Mouse (Mus musculus): ENCODE measurements around the gene Gm10153. TPM values are rescaled to one million over a fixed set of nuclear protein-coding genes. Genes with fewer than 3 reads are reported as not detected.
"Not testable (repeated sequence)": the region's sequence is repeated elsewhere in the genome, so short reads cannot be mapped to it uniquely, and the experiment has no call there.

Gene Gm10153
- polyA plus RNA-seq, 1 experiment = not detected

DNA sequence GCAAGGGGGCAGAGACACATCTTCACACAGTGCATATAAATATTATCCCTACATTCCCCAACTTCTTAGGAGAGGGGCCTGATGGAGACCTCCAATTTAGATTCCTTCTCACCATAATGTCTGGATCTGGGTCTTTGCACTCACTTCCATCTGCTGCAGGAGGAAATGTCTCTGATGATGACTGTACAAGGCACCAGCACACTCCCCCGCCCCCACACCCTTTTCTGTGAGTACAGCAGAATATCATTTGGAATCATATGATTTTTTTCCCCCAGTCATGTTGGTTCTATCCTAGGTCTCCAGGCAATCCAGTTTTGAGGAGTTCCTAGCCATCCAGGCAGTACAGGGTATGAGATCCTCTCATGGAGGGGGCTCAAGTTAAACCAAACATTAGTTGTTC, 11.5 kb downstream of the Gm10153 start:
- no peaks in the 10 kb centered on the region; the same call in 1 of the 2 replicates for H3K9me3 ChIP-seq (replicated peaks; ENCODE audit: control insufficient read depth, insufficient read depth, low read length, poor library complexity, severe bottlenecking)
- no peaks in the 10 kb centered on the region for H3K4me1 ChIP-seq (ENCODE audit: control insufficient read depth, insufficient read depth, low read length)
- no peaks in the 10 kb centered on the region for H3K27me3 ChIP-seq (ENCODE audit: control insufficient read depth, insufficient read depth, low read length, poor library complexity, severe bottlenecking)
- no peaks in the 10 kb centered on the region for H3K36me3 ChIP-seq (ENCODE audit: control insufficient read depth, insufficient read depth, low read length, poor library complexity, severe bottlenecking)
- H3K9ac ChIP-seq (ENCODE audit: low read depth, poor library complexity, severe bottlenecking) = no peak overlapping the region
- H3K4me3 ChIP-seq (ENCODE audit: low read depth, low read length) = no peak overlapping the region
- no peak overlapping the region for H3K27ac ChIP-seq (ENCODE audit: insufficient read depth, low read length)
- TF ChIP-seq CTCF (IDR thresholded peaks at IDR 0.05; ENCODE audit: low read depth, low read length) (no peak), POLR2A (IDR thresholded peaks at IDR 0.05; ENCODE audit: insufficient read depth, low read length) (no peak), EP300 (IDR thresholded peaks at IDR 0.05; ENCODE audit: insufficient read depth, low read depth, low read length) (no peak)

DNA sequence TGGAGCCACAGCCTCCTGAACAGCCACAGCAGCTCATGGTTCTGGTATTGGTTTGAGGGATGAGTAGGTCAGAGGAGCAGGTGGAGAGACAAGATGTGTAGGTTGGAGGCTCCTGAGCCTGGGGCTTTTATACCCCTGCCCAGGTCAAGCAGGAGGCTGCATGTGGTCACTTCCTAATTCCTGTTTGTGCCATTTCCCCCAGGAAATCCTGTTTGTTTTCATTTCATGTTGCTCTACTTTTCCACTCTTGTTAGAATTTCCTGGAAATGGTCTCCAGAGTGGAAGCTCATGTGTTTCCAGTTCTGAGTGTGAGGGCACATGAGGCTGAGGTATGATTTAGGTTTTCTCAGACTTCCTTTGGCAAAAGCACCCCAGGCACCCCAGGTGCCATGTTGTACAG, 14.3 kb downstream of the Gm10153 start, which contains the start of gene Krtap5-2:
Krtap5-2 (minus strand) TSS at position 101 of the 400 bp plus-strand sequence.
- H3K9ac ChIP-seq (ENCODE audit: low read depth, poor library complexity, severe bottlenecking); H3K36me3 ChIP-seq (ENCODE audit: control insufficient read depth, insufficient read depth, low read length, poor library complexity, severe bottlenecking); H3K4me1 ChIP-seq (ENCODE audit: control insufficient read depth, insufficient read depth, low read length); H3K4me3 ChIP-seq (ENCODE audit: low read depth, low read length); H3K27ac ChIP-seq (ENCODE audit: insufficient read depth, low read length); H3K27me3 ChIP-seq (ENCODE audit: control insufficient read depth, insufficient read depth, low read length, poor library complexity, severe bottlenecking); H3K9me3 ChIP-seq (replicated peaks; ENCODE audit: control insufficient read depth, insufficient read depth, low read length, poor library complexity, severe bottlenecking): not testable (repeated sequence)

DNA sequence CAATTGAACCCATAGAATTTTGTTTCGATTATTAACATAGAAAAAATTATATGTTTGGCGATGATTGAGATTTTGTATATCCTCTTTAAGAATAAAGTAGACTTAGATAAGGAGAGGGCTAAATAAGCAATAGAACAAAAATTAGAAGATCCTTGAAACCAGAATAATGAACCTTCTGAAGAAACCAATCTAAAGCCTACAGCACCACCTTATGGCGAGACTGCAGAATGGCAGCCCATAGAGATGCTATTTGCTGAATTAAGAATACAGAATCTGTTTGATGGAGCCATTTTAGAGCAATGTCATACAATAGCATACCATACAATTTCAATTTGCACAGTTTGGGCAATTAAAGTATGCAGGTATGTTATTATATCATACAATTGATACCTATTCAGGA, 20.4 kb downstream of the Gm10153 start:
- Histone ChIP-seq H3K4me1 (ENCODE audit: control insufficient read depth, insufficient read depth, low read length) (no peaks in the 10 kb centered on the region), H3K9me3 (replicated peaks; ENCODE audit: control insufficient read depth, insufficient read depth, low read length, poor library complexity, severe bottlenecking) (no peaks in the 10 kb centered on the region), H3K36me3 (ENCODE audit: control insufficient read depth, insufficient read depth, low read length, poor library complexity, severe bottlenecking) (no peaks in the 10 kb centered on the region), H3K27ac (ENCODE audit: insufficient read depth, low read length) (no peak overlapping the region), H3K27me3 (ENCODE audit: control insufficient read depth, insufficient read depth, low read length, poor library complexity, severe bottlenecking) (no peaks in the 10 kb centered on the region), H3K4me3 (ENCODE audit: low read depth, low read length) (no peak overlapping the region), H3K9ac (ENCODE audit: low read depth, poor library complexity, severe bottlenecking) (no peak overlapping the region)
- no peak for TF ChIP-seq POLR2A (IDR thresholded peaks at IDR 0.05; ENCODE audit: insufficient read depth, low read length)
- TF ChIP-seq EP300 (IDR thresholded peaks at IDR 0.05; ENCODE audit: insufficient read depth, low read depth, low read length) = no peak
- no peak for TF ChIP-seq CTCF (IDR thresholded peaks at IDR 0.05; ENCODE audit: low read depth, low read length)

DNA sequence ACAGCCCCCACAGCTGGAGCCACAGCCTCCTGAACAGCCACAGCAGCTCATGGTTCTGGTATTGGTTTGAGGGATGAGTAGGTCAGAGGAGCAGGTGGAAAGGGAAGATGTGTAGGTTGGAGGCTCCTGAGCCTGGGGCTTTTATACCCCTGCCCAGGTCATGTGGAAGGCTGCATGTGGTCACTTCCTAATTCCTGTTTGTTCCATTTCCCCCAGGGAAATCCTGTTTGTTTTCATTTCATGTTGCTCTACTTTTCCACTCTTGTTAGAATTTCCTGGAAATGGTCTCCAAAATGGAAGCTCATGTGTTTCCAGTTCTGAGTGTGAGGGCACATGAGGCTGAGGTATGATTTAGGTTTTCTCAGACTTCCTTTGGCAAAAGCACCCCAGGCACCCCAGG, 24.6 kb downstream of the Gm10153 start, which contains the start of gene Gm4553:
Gm4553 (minus strand) TSS at position 101 of the 400 bp plus-strand sequence.
- H3K27me3 ChIP-seq (ENCODE audit: control insufficient read depth, insufficient read depth, low read length, poor library complexity, severe bottlenecking); H3K4me1 ChIP-seq (ENCODE audit: control insufficient read depth, insufficient read depth, low read length); H3K27ac ChIP-seq (ENCODE audit: insufficient read depth, low read length); H3K9ac ChIP-seq (ENCODE audit: low read depth, poor library complexity, severe bottlenecking); H3K36me3 ChIP-seq (ENCODE audit: control insufficient read depth, insufficient read depth, low read length, poor library complexity, severe bottlenecking); H3K9me3 ChIP-seq (replicated peaks; ENCODE audit: control insufficient read depth, insufficient read depth, low read length, poor library complexity, severe bottlenecking); H3K4me3 ChIP-seq (ENCODE audit: low read depth, low read length): not testable (repeated sequence)

DNA sequence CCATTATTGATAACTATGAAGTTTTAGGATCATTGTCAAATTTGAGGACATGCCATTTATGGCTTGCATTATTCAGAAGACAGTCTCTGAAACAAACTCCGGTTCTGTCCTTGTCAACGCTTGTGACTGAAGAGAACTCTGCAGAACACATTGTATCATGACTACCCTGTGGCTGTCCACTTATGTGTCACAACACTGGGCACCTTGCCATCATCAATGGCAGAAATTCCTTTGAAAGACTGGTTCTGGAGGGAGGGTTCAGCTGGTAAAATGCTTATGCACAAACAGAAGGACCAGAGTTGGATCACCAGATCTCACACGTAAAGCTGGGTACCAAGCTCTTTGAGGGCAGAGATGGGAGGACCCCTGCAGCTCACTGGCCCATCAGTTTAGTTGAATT, 30.8 kb downstream of the Gm10153 start:
- Histone ChIP-seq H3K27ac (ENCODE audit: insufficient read depth, low read length) (no peak overlapping the region), H3K9ac (ENCODE audit: low read depth, poor library complexity, severe bottlenecking) (no peak overlapping the region)

DNA sequence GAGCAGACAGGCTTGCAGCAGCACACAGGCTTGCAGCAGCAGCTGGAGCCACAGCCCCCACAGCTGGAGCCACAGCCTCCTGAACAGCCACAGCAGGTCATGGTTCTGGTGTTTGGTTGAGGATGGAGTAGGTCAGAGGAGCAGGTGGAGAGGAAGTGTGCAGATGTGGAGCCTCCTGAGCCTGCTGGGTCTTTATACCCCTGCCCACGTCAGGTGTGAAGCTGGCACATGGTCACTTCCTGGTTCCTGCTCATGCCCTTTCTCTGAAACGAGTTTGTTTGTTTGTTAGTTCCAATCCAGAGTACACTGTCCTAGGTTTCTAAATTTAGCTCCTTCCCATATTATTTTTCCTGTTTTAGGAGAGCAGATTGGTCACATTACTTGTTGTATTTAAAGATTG, 33.2 kb downstream of the Gm10153 start, which contains the start of gene Gm29735:
Gm29735 (minus strand) TSS at position 101 of the 400 bp plus-strand sequence.
- not testable (repeated sequence) for H3K9me3 ChIP-seq (replicated peaks; ENCODE audit: control insufficient read depth, insufficient read depth, low read length, poor library complexity, severe bottlenecking); H3K4me1 ChIP-seq (ENCODE audit: control insufficient read depth, insufficient read depth, low read length); H3K9ac ChIP-seq (ENCODE audit: low read depth, poor library complexity, severe bottlenecking); H3K4me3 ChIP-seq (ENCODE audit: low read depth, low read length); H3K36me3 ChIP-seq (ENCODE audit: control insufficient read depth, insufficient read depth, low read length, poor library complexity, severe bottlenecking); H3K27ac ChIP-seq (ENCODE audit: insufficient read depth, low read length); H3K27me3 ChIP-seq (ENCODE audit: control insufficient read depth, insufficient read depth, low read length, poor library complexity, severe bottlenecking)

More for the DNA sequence above, 30.8 kb downstream of the Gm10153 start:
- Histone ChIP-seq H3K27me3 (ENCODE audit: control insufficient read depth, insufficient read depth, low read length, poor library complexity, severe bottlenecking) (no peaks in the 10 kb centered on the region), H3K36me3 (ENCODE audit: control insufficient read depth, insufficient read depth, low read length, poor library complexity, severe bottlenecking) (no peaks in the 10 kb centered on the region), H3K4me1 (ENCODE audit: control insufficient read depth, insufficient read depth, low read length) (no peaks in the 10 kb centered on the region), H3K4me3 (ENCODE audit: low read depth, low read length) (no peak overlapping the region), H3K9me3 (replicated peaks; ENCODE audit: control insufficient read depth, insufficient read depth, low read length, poor library complexity, severe bottlenecking) (no peaks in the 10 kb centered on the region)
- TF ChIP-seq EP300 (IDR thresholded peaks at IDR 0.05; ENCODE audit: insufficient read depth, low read depth, low read length) (no peak), POLR2A (IDR thresholded peaks at IDR 0.05; ENCODE audit: insufficient read depth, low read length) (no peak), CTCF (IDR thresholded peaks at IDR 0.05; ENCODE audit: low read depth, low read length) (no peak)

DNA sequence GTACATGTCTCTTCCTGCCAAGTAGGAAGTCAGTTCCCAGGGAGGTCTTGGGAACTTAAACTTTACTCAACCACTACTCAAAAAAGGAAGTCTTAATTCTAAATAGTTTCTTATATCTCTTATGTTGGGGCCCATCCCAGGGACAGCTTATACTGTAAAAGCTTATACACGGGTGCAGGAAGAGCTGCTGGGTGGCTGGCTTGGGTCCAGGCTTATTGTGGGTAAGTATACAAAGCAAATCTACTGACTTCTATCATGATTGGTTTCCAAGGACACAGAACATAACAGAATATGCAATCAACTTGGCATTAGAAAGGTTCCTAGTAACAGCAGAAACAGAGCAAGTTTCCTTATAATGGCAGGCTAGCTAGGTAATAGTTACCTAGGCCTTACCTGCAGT, 34.9 kb downstream of the Gm10153 start:
- H3K9me3 ChIP-seq (replicated peaks; ENCODE audit: control insufficient read depth, insufficient read depth, low read length, poor library complexity, severe bottlenecking) = no peaks in the 10 kb centered on the region
- H3K4me1 ChIP-seq (ENCODE audit: control insufficient read depth, insufficient read depth, low read length) = no peaks in the 10 kb centered on the region
- no peak for TF ChIP-seq CTCF (IDR thresholded peaks at IDR 0.05; ENCODE audit: low read depth, low read length)
- no peak for TF ChIP-seq EP300 (IDR thresholded peaks at IDR 0.05; ENCODE audit: insufficient read depth, low read depth, low read length)
- TF ChIP-seq POLR2A (IDR thresholded peaks at IDR 0.05; ENCODE audit: insufficient read depth, low read length) = no peak

More for the DNA sequence above, 34.9 kb downstream of the Gm10153 start:
- H3K27ac ChIP-seq (ENCODE audit: insufficient read depth, low read length) = no peak overlapping the region
- no peaks in the 10 kb centered on the region; the same call in 1 of the 2 replicates for H3K27me3 ChIP-seq (ENCODE audit: control insufficient read depth, insufficient read depth, low read length, poor library complexity, severe bottlenecking)
- no peaks in the 10 kb centered on the region for H3K36me3 ChIP-seq (ENCODE audit: control insufficient read depth, insufficient read depth, low read length, poor library complexity, severe bottlenecking)
- no peak overlapping the region for H3K9ac ChIP-seq (ENCODE audit: low read depth, poor library complexity, severe bottlenecking)
- H3K4me3 ChIP-seq (ENCODE audit: low read depth, low read length) = no peak overlapping the region
